Mouse (Mus musculus) lung, embryonic 14.5 days (tissue): Measurements from ENCODE around the gene Ubr7. TPM values are rescaled to one million over a fixed set of nuclear protein-coding genes. Genes with fewer than 3 reads are reported as not detected.

Source experiments
- ATAC-seq: fragments of 200-750 bp; cut with Nextera tagmentation; 2 replicates; pipeline ENCODE4 v1.8.0; 2017; ENCODE audit warnings: mild to moderate bottlenecking, moderate TSS enrichment, moderate library complexity; ENCODE audit not compliant: insufficient read depth
- DNase-seq: peaks from one replicate; pipeline ENCODE4 v3.0.0-alpha.2; 2015
- H3K27ac ChIP-seq: fragments of 300-500 bp; sonication (generic); 2 replicates; pipeline ENCODE4 v1.5.1; 2014; ENCODE audit warnings: low read depth, mild to moderate bottlenecking, moderate library complexity
- H3K27me3 ChIP-seq: fragments of 300-500 bp; sonication (generic); 2 replicates; pipeline ENCODE4 v1.6.1; 2014; ENCODE audit warnings: low read length, control low read depth; ENCODE audit not compliant: insufficient read depth
- H3K36me3 ChIP-seq: fragments of 300-500 bp; sonication (generic); 2 replicates; pipeline ENCODE4 v1.6.1; 2014; ENCODE audit warnings: control low read depth; ENCODE audit not compliant: insufficient read depth
- H3K4me1 ChIP-seq: fragments of 300-500 bp; sonication (generic); 2 replicates; pipeline ENCODE4 v1.6.1; 2014; ENCODE audit warnings: antibody characterized with exemption, control low read depth; ENCODE audit not compliant: insufficient read depth
- H3K4me2 ChIP-seq: fragments of 300-500 bp; sonication (generic); 2 replicates; pipeline ENCODE4 v1.6.1; 2014; ENCODE audit warnings: mild to moderate bottlenecking
- H3K4me3 ChIP-seq: fragments of 300-500 bp; sonication (generic); 2 replicates; pipeline ENCODE4 v1.5.1; 2014; ENCODE audit warnings: low read depth, low read length
- H3K9ac ChIP-seq: fragments of 300-500 bp; sonication (generic); 2 replicates; pipeline ENCODE4 v1.6.1; 2014
- H3K9me3 ChIP-seq: fragments of 300-500 bp; sonication (generic); 2 replicates; pipeline ENCODE4 v1.6.1; 2016; ENCODE audit warnings: low read depth, low read length, control low read depth
- CTCF ChIP-seq: IDR thresholded peaks from 2 replicates; pipeline ENCODE4 v1.5.1; 2016; ENCODE audit warnings: antibody characterized with exemption, low read depth
- WGBS: fragments of 180-500 bp; shearing (Covaris S2); extraction: QIAGEN DNeasy Blood & Tissue Kit; methylation state at CpG from one replicate; pipeline ENCODE4 v1.1.7; 2014; 5-methylcytosine and 5-hydroxymethylcytosine counted together
- polyA plus RNA-seq: library from polyadenylated mRNA; unstranded; fragments of >200 nt; fragmentation: Nextera tagmentation; extraction: Ambion mirVana; gene quantifications from 2 replicates; pipeline ENCODE4 v1.2.1, GENCODE M21; 2014

The Ubr7 gene
- polyA plus RNA-seq, 1 experiment from 2014 or later = 53.2 TPM

GRCm38 (mm10) chr12:102814858-102815257, 57.1 kb downstream of the Ubr7 start:
- H3K4me2 ChIP-seq = no peak overlapping the region
- no peaks in the 10 kb centered on the region for H3K4me1 ChIP-seq
- no peak overlapping the region for H3K4me3 ChIP-seq
- H3K9me3 ChIP-seq = no peaks in the 10 kb centered on the region
- peaks cover 24% of the 10 kb centered on the region for H3K36me3 ChIP-seq
- H3K27ac ChIP-seq = no peak overlapping the region
- H3K9ac ChIP-seq = no peak overlapping the region
- no peak for ATAC-seq
- no peak for TF ChIP-seq CTCF
- no peaks in the 10 kb centered on the region for H3K27me3 ChIP-seq
- DNase-seq = no peak
- 74% methylated on average over 1 of the region's 1 CpGs for WGBS

GRCm38 (mm10) chr12:102826399-102826798, 68.6 kb downstream of the Ubr7 start:
- no peaks in the 10 kb centered on the region for H3K4me1 ChIP-seq
- H3K4me3 ChIP-seq = no peak overlapping the region
- 84% methylated on average over 1 of the region's 1 CpGs for WGBS
- H3K27ac ChIP-seq = no peak overlapping the region
- no peak for TF ChIP-seq CTCF
- ATAC-seq = no peak
- H3K9ac ChIP-seq = no peak overlapping the region
- H3K4me2 ChIP-seq = no peak overlapping the region
- no peak for DNase-seq
- H3K9me3 ChIP-seq = no peaks in the 10 kb centered on the region
- H3K27me3 ChIP-seq = no peaks in the 10 kb centered on the region
- no peaks in the 10 kb centered on the region for H3K36me3 ChIP-seq

GRCm38 (mm10) chr12:102827119-102827518, 69.4 kb downstream of the Ubr7 start:
- Histone ChIP-seq H3K4me1 (no peaks in the 10 kb centered on the region), H3K27me3 (no peaks in the 10 kb centered on the region), H3K9ac (no peak overlapping the region), H3K27ac (no peak overlapping the region), H3K9me3 (no peaks in the 10 kb centered on the region), H3K4me2 (no peak overlapping the region), H3K4me3 (no peak overlapping the region), H3K36me3 (no peaks in the 10 kb centered on the region)
- ATAC-seq (no peak), DNase-seq (no peak)
- 84% methylated on average over 1 of the region's 1 CpGs for WGBS
- no peak for TF ChIP-seq CTCF

Other genes starting within 250 kb of the Ubr7 start
- 0.23 and 0.43 TPM in 2 replicates for gene Chga, start 203.0 kb upstream of the Ubr7 start, polyA plus RNA-seq
- 7.2 and 8.4 TPM in 2 replicates for gene Itpk1, start 53.0 kb upstream of the Ubr7 start, polyA plus RNA-seq
- gene Moap1, start 14.3 kb upstream of the Ubr7 start, polyA plus RNA-seq = 20.8 and 24.3 TPM in 2 replicates
- gene Tmem251, start 14.2 kb upstream of the Ubr7 start, polyA plus RNA-seq = 11.2 and 11.4 TPM in 2 replicates
- gene Gm28051, start 202 bp upstream of the Ubr7 start, polyA plus RNA-seq = not detected in 2 replicates
- 29.2 and 32.3 TPM in 2 replicates for gene Gon7, start 164 bp upstream of the Ubr7 start, polyA plus RNA-seq
- 27.4 and 27.7 TPM in 2 replicates for gene Gm20604, start 705 bp downstream of the Ubr7 start, polyA plus RNA-seq
- gene Btbd7, start 120.5 kb downstream of the Ubr7 start, polyA plus RNA-seq = 22.9 and 23.4 TPM in 2 replicates
- gene Cox8c, start 141.3 kb downstream of the Ubr7 start, polyA plus RNA-seq = not detected in 2 replicates
- 0.09 and 0.24 TPM in 2 replicates for gene Unc79, start 190.9 kb downstream of the Ubr7 start, polyA plus RNA-seq